Mouse (Mus musculus) MEL (cell line): ENCODE results near the gene Trpm3.

ENCODE experiments used
- BHLHE40 ChIP-seq: IDR thresholded peaks from 2 replicates; pipeline ENCODE4 v1.6.1; 2012; ENCODE audit warnings: low read depth, mild to moderate bottlenecking, inconsistent platforms, low read length, improper control_type of control experiment, borderline replicate concordance
- CTCF ChIP-seq, 3 experiments: IDR thresholded peaks in 2 of 3; conservative IDR thresholded peaks in 1 of 3; 2 replicates each; pipeline ENCODE4 v1.5.1; 2011 to 2012; ENCODE audit warnings: low read length in 3 of 3, low read depth in 2 of 3, mild to moderate bottlenecking in 2 of 3, improper control_type of control experiment in 1 of 3, inconsistent platforms in 1 of 3, mixed read lengths in 1 of 3, moderate library complexity in 1 of 3; ENCODE audit not compliant: control insufficient read depth in 1 of 3, insufficient read depth in 1 of 3, poor library complexity in 1 of 3, severe bottlenecking in 1 of 3
- ETS1 ChIP-seq: IDR thresholded peaks from 2 replicates; pipeline ENCODE4 v1.6.1; 2012; ENCODE audit warnings: low read depth, mild to moderate bottlenecking, inconsistent platforms, low read length, improper control_type of control experiment, moderate library complexity
- KAT2A ChIP-seq: conservative IDR thresholded peaks from 2 replicates; pipeline ENCODE4 v1.6.1; 2012; ENCODE audit warnings: low read depth, low read length, improper control_type of control experiment, inconsistent platforms
- MAX ChIP-seq: IDR thresholded peaks from 2 replicates; pipeline ENCODE4 v1.6.1; 2011; ENCODE audit warnings: low read length, improper control_type of control experiment
- POLR2A ChIP-seq, 2 experiments: IDR thresholded peaks; 2 replicates each; pipeline ENCODE4 v1.6.1; 2011 to 2012; ENCODE audit warnings: low read length in 2 of 2, mild to moderate bottlenecking in 2 of 2, control low read depth in 1 of 2, improper control_type of control experiment in 1 of 2, low read depth in 1 of 2, moderate library complexity in 1 of 2; ENCODE audit not compliant: control insufficient read depth in 1 of 2, insufficient read depth in 1 of 2, poor library complexity in 1 of 2
- RCOR1 ChIP-seq: IDR thresholded peaks from 2 replicates; pipeline ENCODE4 v1.6.1; 2012; ENCODE audit warnings: low read depth, mild to moderate bottlenecking, inconsistent platforms, low read length, improper control_type of control experiment
- TAL1 ChIP-seq: IDR thresholded peaks from 2 replicates; pipeline ENCODE4 v1.6.1; 2012; ENCODE audit warnings: mild to moderate bottlenecking, inconsistent platforms, low read length, moderate library complexity, mixed read lengths
- USF2 ChIP-seq, 2 experiments: IDR thresholded peaks; 2 replicates each; pipeline ENCODE4 v1.6.1; 2011 to 2012; ENCODE audit warnings: improper control_type of control experiment in 2 of 2, low read length in 2 of 2, borderline replicate concordance in 1 of 2, inconsistent platforms in 1 of 2, low read depth in 1 of 2, mild to moderate bottlenecking in 1 of 2; ENCODE audit not compliant: insufficient read depth in 1 of 2

- TF ChIP-seq TAL1 = no peak
- no peak for TF ChIP-seq ETS1
- TF ChIP-seq USF2 (IDR thresholded peaks at IDR 0.05; ENCODE audit: borderline replicate concordance in 1 of 2, insufficient read depth in 1 of 2, low read depth in 1 of 2, low read length in 2 of 2) = no peak
- TF ChIP-seq CTCF (IDR thresholded peaks at IDR 0.05 in 2 of 3, conservative IDR thresholded peaks at IDR 0.05 in 1 of 3; ENCODE audit: control insufficient read depth in 1 of 3, insufficient read depth in 1 of 3, low read depth in 2 of 3, low read length in 3 of 3, poor library complexity in 1 of 3, severe bottlenecking in 1 of 3) = no peak
- no peak for TF ChIP-seq POLR2A (IDR thresholded peaks at IDR 0.05; ENCODE audit: control insufficient read depth in 1 of 2, insufficient read depth in 1 of 2, low read depth in 1 of 2, low read length in 2 of 2, poor library complexity in 1 of 2)
- no peak for TF ChIP-seq RCOR1
- TF ChIP-seq BHLHE40 = no peak
- TF ChIP-seq MAX = no peak
- TF ChIP-seq KAT2A = no peak
Observed at GRCm38 (mm10) chr19:23035786-23036185, 896.9 kb downstream of the Trpm3 start.
